Mouse (Mus musculus): ENCODE measurements around the gene Ubr4. TPM values are rescaled to one million over a fixed set of nuclear protein-coding genes. Genes with fewer than 3 reads are reported as not detected.

The Ubr4 gene
- total and polyA plus RNA-seq, 2 experiments from 2014 or later: 65.4 to 180 TPM

DNA sequence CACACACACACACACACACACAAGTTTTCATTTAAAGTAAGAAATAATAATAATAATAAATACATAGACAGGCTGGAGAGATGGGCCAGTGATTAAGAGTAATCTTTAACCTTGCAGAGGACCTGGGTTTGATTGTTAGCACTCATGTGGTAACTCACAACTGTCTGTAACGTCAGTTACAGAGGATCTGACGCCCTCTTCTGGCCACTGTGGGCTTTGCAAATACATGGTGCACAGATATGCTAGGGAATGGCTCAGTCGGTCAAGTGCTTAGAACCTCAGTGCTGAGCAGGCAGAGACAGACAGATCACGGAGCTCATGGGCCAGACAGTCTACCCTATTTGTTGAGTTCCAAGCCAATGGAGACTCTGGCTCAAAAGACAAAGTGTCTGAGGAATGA lies 153.3 kb downstream of the Ubr4 start:
- no peaks in the 10 kb centered on the region for H3K9me3 ChIP-seq (ENCODE audit: low read length)
- H3K4me1 ChIP-seq (ENCODE audit: insufficient read depth, low read length): no peaks in the 10 kb centered on the region; the same call in 1 of the 2 replicates
- DNase-seq (ENCODE audit: low spot score) (no peak), ATAC-seq (no peak)
- H3K9ac ChIP-seq (replicated peaks; ENCODE audit: low read length): no peak overlapping the region
- no peaks in the 10 kb centered on the region for H3K36me3 ChIP-seq (ENCODE audit: insufficient read depth, low read length)
- WGBS: 78% methylated on average over 4 of the region's 4 CpGs
- no peaks in the 10 kb centered on the region for H3K27me3 ChIP-seq (ENCODE audit: insufficient read depth, low read length)
- no peak for TF ChIP-seq CTCF (IDR thresholded peaks at IDR 0.05; ENCODE audit: low read depth)
- no peak overlapping the region for H3K27ac ChIP-seq
- no peak overlapping the region for H3K4me2 ChIP-seq (ENCODE audit: low read depth, low read length)
- no peak overlapping the region for H3K4me3 ChIP-seq (ENCODE audit: low read length)

DNA sequence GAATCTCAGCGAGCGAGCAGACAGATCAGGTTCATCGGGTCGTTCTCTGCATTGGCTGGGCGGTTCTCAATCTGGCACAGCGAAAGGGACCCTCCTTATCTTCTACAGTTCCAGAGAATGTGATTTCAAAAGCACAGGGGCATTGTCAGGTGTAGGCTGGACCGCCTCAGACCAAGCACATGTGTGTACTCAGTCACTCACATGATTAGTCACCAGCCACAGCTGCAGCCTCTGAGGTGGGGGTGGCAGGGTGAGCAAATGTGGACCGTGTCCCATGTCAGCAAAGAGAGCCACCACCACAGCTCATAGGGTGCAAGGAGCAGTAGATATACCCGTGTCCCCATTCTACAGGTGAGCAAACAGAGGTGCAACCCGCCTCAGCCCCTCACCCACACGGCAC lies 154.3 kb downstream of the Ubr4 start:
- H3K27me3 ChIP-seq (ENCODE audit: insufficient read depth, low read length): no peaks in the 10 kb centered on the region
- no peak for TF ChIP-seq CTCF (IDR thresholded peaks at IDR 0.05; ENCODE audit: low read depth)
- no peak overlapping the region for H3K27ac ChIP-seq
- H3K36me3 ChIP-seq (ENCODE audit: insufficient read depth, low read length): no peaks in the 10 kb centered on the region
- DNase-seq (ENCODE audit: low spot score) (no peak), ATAC-seq (no peak)
- H3K9me3 ChIP-seq (ENCODE audit: low read length): no peaks in the 10 kb centered on the region
- no peaks in the 10 kb centered on the region for H3K4me1 ChIP-seq (ENCODE audit: insufficient read depth, low read length)
- no peak overlapping the region for H3K4me3 ChIP-seq (ENCODE audit: low read length)
- H3K9ac ChIP-seq (replicated peaks; ENCODE audit: low read length): no peak overlapping the region
- 89% methylated on average over 11 of the region's 11 CpGs for WGBS
- H3K4me2 ChIP-seq (ENCODE audit: low read depth, low read length): no peak overlapping the region

DNA sequence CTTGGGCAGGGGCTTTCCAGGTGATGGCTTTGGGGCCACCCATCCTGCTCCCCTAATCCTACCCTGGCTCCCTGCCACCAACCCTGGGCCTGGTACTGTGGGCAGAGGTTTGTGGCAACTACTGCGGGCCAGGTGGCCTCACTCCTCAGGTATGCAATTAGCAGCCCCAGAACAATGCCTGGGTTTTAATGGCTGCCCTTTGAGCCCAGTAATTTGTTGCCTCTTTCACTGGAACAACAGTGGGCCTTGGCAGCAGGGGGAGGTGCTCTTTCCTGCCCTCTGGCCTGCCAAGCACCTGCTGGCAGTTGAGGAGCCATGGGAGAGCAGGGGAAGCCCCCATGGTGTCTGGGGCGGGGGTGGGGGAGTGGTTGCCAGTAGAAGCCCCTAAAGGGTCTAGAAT lies 156.7 kb downstream of the Ubr4 start:
- ATAC-seq: no peak
- 83% methylated on average over 2 of the region's 2 CpGs for WGBS
- H3K36me3 ChIP-seq (ENCODE audit: insufficient read depth, low read length): no peaks in the 10 kb centered on the region
- no peak overlapping the region for H3K9ac ChIP-seq (replicated peaks; ENCODE audit: low read length)
- no peak overlapping the region for H3K4me3 ChIP-seq (ENCODE audit: low read length)
- no peak overlapping the region for H3K4me2 ChIP-seq (ENCODE audit: low read depth, low read length)
- no peak for TF ChIP-seq CTCF (IDR thresholded peaks at IDR 0.05; ENCODE audit: low read depth)
- no peaks in the 10 kb centered on the region for H3K27me3 ChIP-seq (ENCODE audit: insufficient read depth, low read length)
- no peak for DNase-seq (ENCODE audit: low spot score)
- no peak overlapping the region for H3K27ac ChIP-seq
- no peaks in the 10 kb centered on the region for H3K9me3 ChIP-seq (ENCODE audit: low read length)
- H3K4me1 ChIP-seq (ENCODE audit: insufficient read depth, low read length): no peaks in the 10 kb centered on the region

DNA sequence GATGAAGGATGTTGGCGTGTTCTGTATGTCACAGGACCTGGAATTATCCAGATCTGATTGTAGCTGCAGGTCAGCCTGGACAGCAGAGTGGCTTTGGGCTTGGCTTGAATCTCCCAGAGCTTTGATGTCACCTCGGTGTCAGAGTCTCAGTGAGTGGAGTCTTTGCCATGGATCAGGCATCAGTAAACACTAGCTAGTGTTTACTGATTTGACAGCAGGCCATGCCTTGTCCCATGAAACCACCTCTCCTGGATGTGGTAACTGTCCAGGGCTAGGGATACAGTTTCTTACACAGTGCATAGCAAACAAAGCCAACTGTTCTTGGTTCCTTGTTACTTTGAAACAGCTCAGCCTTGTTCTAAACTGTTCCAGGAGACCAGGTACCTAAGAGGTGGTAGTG lies 159.1 kb downstream of the Ubr4 start:
- Histone ChIP-seq H3K27me3 (ENCODE audit: insufficient read depth, low read length) (no peaks in the 10 kb centered on the region), H3K9ac (replicated peaks; ENCODE audit: low read length) (no peak overlapping the region), H3K4me3 (ENCODE audit: low read length) (no peak overlapping the region), H3K27ac (no peak overlapping the region), H3K9me3 (ENCODE audit: low read length) (no peaks in the 10 kb centered on the region), H3K36me3 (ENCODE audit: insufficient read depth, low read length) (no peaks in the 10 kb centered on the region), H3K4me1 (ENCODE audit: insufficient read depth, low read length) (no peaks in the 10 kb centered on the region), H3K4me2 (ENCODE audit: low read depth, low read length) (no peak overlapping the region)
- DNase-seq (ENCODE audit: low spot score) (no peak), ATAC-seq (no peak)
- TF ChIP-seq CTCF (IDR thresholded peaks at IDR 0.05; ENCODE audit: low read depth): no peak
- WGBS: 81% methylated on average over 2 of the region's 2 CpGs

GRCm38 (mm10) chr4:139512985-139513384 lies 160.6 kb downstream of the Ubr4 start:
- H3K9ac ChIP-seq (replicated peaks; ENCODE audit: low read length): no peak overlapping the region
- H3K36me3 ChIP-seq (ENCODE audit: insufficient read depth, low read length): no peaks in the 10 kb centered on the region
- no peak for TF ChIP-seq CTCF (IDR thresholded peaks at IDR 0.05; ENCODE audit: low read depth)
- no peak overlapping the region for H3K4me3 ChIP-seq (ENCODE audit: low read length)
- 77% methylated on average over 2 of the region's 2 CpGs for WGBS
- no peaks in the 10 kb centered on the region for H3K27me3 ChIP-seq (ENCODE audit: insufficient read depth, low read length)
- no peak for DNase-seq (ENCODE audit: low spot score)
- H3K27ac ChIP-seq: no peak overlapping the region
- H3K4me2 ChIP-seq (ENCODE audit: low read depth, low read length): no peak overlapping the region
- H3K4me1 ChIP-seq (ENCODE audit: insufficient read depth, low read length): no peaks in the 10 kb centered on the region
- H3K9me3 ChIP-seq (ENCODE audit: low read length): no peaks in the 10 kb centered on the region
- no peak for ATAC-seq

DNA sequence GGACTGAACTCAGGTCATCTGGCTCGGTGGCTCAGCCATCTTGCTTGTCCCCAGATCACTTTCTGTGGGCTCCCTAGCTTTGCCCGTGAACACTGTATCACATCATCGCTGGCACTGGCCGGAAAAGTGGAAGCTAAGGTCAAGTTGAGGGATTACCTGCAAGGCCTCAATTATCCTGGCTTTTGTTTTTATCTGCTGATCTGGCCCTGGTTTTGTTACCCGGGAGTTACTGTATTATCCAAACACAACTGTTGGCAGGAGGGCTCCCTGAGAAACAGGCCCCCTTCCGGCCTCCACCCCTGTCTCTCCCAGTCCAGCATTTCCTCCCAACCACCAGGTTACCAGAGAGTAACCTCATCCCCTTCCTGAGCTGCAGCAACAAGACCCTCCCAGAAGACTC lies 166.8 kb downstream of the Ubr4 start:
- no peak for DNase-seq (ENCODE audit: low spot score)
- Histone ChIP-seq H3K27ac (no peak overlapping the region), H3K27me3 (ENCODE audit: insufficient read depth, low read length) (no peaks in the 10 kb centered on the region), H3K4me1 (ENCODE audit: insufficient read depth, low read length) (no peaks in the 10 kb centered on the region), H3K36me3 (ENCODE audit: insufficient read depth, low read length) (no peaks in the 10 kb centered on the region), H3K9me3 (ENCODE audit: low read length) (no peaks in the 10 kb centered on the region), H3K4me3 (ENCODE audit: low read length) (no peak overlapping the region), H3K9ac (replicated peaks; ENCODE audit: low read length) (no peak overlapping the region), H3K4me2 (ENCODE audit: low read depth, low read length) (no peak overlapping the region)
- ATAC-seq: no peak
- 82% methylated on average over 6 of the region's 6 CpGs for WGBS
- no peak for TF ChIP-seq CTCF (IDR thresholded peaks at IDR 0.05; ENCODE audit: low read depth)

GRCm38 (mm10) chr4:139521926-139522325 lies 169.5 kb downstream of the Ubr4 start:
- TF ChIP-seq CTCF (IDR thresholded peaks at IDR 0.05; ENCODE audit: low read depth): no peak
- 90% methylated on average over 10 of the region's 10 CpGs for WGBS
- Histone ChIP-seq H3K27ac (no peak overlapping the region), H3K4me2 (ENCODE audit: low read depth, low read length) (no peak overlapping the region), H3K4me3 (ENCODE audit: low read length) (no peak overlapping the region), H3K9me3 (ENCODE audit: low read length) (no peaks in the 10 kb centered on the region), H3K27me3 (ENCODE audit: insufficient read depth, low read length) (no peaks in the 10 kb centered on the region), H3K9ac (replicated peaks; ENCODE audit: low read length) (no peak overlapping the region), H3K36me3 (ENCODE audit: insufficient read depth, low read length) (no peaks in the 10 kb centered on the region), H3K4me1 (ENCODE audit: insufficient read depth, low read length) (0 out of 2 replicates have a peak, but pooled peaks cover 5% of the 10 kb centered on the region)
- ATAC-seq (no peak), DNase-seq (ENCODE audit: low spot score) (no peak)
